Mouse (Mus musculus) kidney, adult 11 months (tissue): Measurements from ENCODE around the gene Gm13694.
"Not testable (repeated sequence)": the region's sequence is repeated elsewhere in the genome, so short reads cannot be mapped to it uniquely, and the experiment has no call there.

Source experiments
- DNase-seq: peaks from one replicate; pipeline ENCODE4 v3.0.0; 2022

Gm13694 gene

GRCm38 (mm10) chr2:83978633-83979032 lies at the start of gene Gm13694:
Gene Gm13694 (plus strand): TSS chr2:83978933.
- DNase-seq = not testable (repeated sequence)

- DNase-seq = no peak
These were observed 49.1 kb upstream of the Gm13694 start for GRCm38 (mm10) chr2:83929478-83930088.

DNA sequence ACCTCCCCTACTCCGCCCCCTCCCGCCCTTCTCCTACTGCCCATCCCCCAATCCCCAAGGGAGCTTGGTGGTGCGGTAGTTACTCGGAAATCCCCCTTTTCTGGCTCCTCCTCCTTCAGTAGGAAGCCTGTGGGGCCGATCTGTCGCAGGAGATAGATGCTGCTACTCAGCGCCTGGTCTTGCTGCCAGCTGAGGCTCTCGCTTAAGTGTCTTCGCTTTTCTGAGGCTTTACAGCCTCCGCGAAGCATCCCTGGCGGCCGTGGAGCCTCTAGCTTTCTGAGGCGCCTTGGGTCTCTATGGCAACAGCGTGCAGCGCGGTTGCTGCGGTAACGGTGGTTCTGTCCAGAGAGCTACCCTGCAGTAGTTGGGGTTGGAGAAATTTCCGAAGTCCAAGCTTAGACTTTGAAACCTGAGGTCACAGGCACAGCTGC lies 37.8 kb upstream of the Gm13694 start, which contains the start of gene Zswim2:
TSS of gene Zswim2 (minus strand) at position 298 of the 431 bp plus-strand sequence.
- DNase-seq = peak; percentile 43

- no peak for DNase-seq
These were observed 37.4 kb upstream of the Gm13694 start for GRCm38 (mm10) chr2:83941378-83941777.

DNA sequence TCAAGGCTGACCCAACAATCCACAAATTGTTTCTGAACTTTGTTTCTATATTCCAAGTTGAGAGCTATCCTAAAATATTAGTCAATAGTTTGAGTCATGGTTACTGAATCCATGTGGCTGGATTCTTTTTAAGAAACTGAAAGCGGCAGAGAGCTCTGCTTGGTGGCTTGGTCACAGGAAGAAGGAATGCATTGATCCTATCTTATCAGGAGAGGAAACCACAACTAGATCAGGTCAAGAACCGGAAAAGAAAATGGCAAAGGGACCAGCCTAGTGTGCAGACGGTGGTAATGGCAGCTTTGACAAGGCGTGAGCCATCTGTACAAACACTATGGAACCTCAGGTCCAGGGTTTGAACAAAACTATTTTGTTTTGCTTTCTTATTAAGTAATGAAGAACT lies 36.9 kb upstream of the Gm13694 start:
- no peak for DNase-seq

GRCm38 (mm10) chr2:83955393-83955792 lies 23.3 kb upstream of the Gm13694 start, which contains the start of gene Gm13698:
Gene Gm13698 (plus strand): TSS chr2:83955693.
- DNase-seq = not testable (repeated sequence)

GRCm38 (mm10) chr2:83961203-83961602 lies 17.5 kb upstream of the Gm13694 start, which contains the start of gene Gm13693:
Gene Gm13693 (plus strand): TSS chr2:83961503.
- not testable (repeated sequence) for DNase-seq

- DNase-seq = not testable (repeated sequence)
These were observed 11.7 kb upstream of the Gm13694 start, which contains the start of gene Gm13695 for GRCm38 (mm10) chr2:83967013-83967412. Gene Gm13695 (plus strand): TSS chr2:83967313.

DNA sequence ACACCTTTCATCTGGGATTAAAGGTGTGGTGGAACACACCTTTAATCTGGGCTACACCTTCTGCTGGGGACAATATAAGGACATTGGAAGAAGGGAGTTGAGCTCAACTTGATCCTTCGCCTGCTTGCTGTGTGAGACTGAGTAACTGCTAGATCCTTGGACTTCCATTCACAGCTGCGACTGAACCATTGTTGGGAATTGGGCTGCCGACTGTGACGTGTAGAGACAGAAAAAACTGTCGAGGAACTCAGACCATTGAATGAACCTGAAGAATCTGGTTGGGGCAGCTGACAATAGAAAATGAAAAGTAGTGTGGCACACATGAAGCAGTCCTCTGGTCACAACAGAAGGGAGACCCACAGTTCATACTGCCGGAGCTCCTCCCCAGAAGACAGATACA lies 5.9 kb upstream of the Gm13694 start, which contains the start of gene Gm13696:
TSS of gene Gm13696 (plus strand) at position 301 of the 400 bp plus-strand sequence.
- not testable (repeated sequence) for DNase-seq

DNA sequence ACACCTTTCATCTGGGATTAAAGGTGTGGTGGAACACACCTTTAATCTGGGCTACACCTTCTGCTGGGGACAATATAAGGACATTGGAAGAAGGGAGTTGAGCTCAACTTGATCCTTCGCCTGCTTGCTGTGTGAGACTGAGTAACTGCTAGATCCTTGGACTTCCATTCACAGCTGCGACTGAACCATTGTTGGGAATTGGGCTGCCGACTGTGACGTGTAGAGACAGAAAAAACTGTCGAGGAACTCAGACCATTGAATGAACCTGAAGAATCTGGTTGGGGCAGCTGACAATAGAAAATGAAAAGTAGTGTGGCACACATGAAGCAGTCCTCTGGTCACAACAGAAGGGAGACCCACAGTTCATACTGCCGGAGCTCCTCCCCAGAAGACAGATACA lies 5.7 kb downstream of the Gm13694 start, which contains the start of gene Gm13697:
TSS of gene Gm13697 (plus strand) at position 301 of the 400 bp plus-strand sequence.
- not testable (repeated sequence) for DNase-seq

- not testable (repeated sequence) for DNase-seq
These were observed 11.5 kb downstream of the Gm13694 start, which contains the start of gene Gm13691 for GRCm38 (mm10) chr2:83990253-83990652. Gene Gm13691 (plus strand): TSS chr2:83990553.

GRCm38 (mm10) chr2:83993639-83994255 lies 15.0 kb downstream of the Gm13694 start:
- not testable (repeated sequence) for DNase-seq

DNA sequence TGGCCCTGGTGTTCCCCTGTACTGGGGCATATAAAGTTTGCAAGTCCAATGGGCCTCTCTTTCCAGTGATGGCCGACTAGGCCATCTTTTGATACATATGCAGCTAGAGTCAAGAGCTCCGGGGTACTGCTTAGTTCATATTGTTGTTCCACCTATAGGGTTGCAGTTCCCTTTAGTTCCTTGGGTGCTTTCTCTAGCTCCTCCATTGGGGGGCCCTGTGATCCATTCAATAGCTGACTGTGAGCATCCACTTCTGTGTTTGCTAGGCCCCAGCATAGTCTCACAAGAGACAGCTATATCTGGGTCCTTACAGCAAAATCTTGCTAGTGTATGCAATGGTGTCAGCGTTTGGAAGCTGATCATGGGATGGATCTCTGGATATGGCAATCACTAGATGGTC lies 15.8 kb downstream of the Gm13694 start:
- DNase-seq = not testable (repeated sequence)

DNA sequence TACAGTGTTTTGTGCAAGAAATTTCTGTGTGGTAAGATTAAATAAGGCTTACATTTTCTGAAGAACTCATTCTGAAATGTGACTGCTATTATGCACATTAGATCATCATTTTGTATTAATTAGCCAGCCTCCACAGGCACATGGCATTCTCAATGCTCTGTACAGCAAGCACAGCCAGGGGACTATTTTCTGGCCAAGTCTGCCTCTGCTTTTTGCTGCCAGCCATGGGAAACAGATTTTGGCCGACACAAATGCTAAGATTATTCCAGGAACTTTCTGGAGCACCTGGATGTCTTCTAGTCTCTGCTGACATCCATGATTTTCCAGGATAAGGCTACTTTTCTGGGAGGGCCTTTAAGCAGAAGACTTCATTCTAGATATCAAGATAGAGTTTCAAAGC lies 30.2 kb downstream of the Gm13694 start:
- no peak for DNase-seq

- DNase-seq = no peak
These were observed 31.1 kb downstream of the Gm13694 start for GRCm38 (mm10) chr2:84009818-84010217.

DNA sequence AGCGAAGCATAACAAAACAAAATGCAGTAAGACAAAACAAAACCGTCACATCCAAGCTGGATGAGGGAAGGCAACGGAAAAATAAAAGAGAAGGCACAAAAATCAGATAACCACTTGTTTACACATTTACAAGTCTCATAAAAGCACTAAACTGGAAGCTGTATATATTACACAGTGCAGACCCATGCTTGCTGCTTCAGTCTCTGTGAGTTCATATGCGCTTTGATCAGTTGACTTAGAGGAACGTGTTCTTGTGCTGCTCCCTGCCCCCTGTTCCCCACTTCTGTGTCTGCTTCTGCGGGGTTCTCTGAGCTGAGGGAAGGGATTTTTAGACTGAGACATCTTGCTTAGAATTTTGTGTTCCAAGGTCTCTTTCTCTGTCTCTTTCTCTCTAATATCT lies 35.8 kb downstream of the Gm13694 start:
- DNase-seq = no peak

- DNase-seq = not testable (repeated sequence)
These were observed 37.6 kb downstream of the Gm13694 start for GRCm38 (mm10) chr2:84016291-84016690.

DNA sequence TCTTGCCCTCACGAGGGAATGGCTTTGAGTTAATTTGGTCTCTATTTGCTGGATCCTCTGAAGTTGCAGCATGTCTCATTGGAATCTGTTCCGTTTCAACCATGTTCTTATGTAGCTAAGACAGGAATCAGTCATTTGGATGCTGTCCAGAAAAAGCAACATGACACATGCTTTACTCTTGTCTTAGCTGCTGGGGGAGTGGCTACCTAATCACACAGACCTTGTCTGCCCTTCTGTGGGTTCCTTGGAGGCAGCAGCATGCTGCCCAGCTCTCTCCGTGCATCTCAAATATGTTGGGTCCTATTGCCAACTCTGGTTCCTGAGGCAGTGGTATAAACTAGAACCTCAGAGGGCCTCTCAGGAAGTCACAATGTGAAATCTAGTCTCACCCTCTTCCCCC lies 39.6 kb downstream of the Gm13694 start:
- DNase-seq = no peak

- peak; percentile 71 for DNase-seq
These were observed 41.0 kb downstream of the Gm13694 start for GRCm38 (mm10) chr2:84019519-84020305.

GRCm38 (mm10) chr2:84021930-84022329 lies 43.2 kb downstream of the Gm13694 start:
- DNase-seq = no peak

DNA sequence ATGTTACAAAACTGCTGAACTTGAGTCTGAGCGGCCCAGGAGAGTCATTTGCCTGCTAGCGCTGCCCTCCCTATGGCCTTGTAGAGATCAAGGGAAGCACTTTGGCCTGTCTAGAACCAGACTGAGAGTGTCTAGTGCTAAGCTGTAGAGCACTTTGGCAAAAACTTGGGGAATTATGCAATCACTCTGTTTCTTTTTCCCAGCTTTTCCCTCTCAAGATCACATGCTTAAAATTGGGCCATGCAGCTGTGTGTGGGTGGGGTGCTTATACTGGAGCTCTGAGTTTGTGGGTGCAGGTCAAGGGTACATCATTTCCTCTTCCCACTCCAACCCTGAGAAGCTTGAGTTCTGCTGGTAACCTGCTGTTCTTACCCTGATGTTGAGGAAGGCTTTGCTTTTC lies 44.2 kb downstream of the Gm13694 start:
- peak; percentile 10 for DNase-seq

- no peak for DNase-seq
These were observed 44.6 kb downstream of the Gm13694 start for GRCm38 (mm10) chr2:84023319-84023718.

- no peak for DNase-seq
These were observed 46.5 kb downstream of the Gm13694 start for GRCm38 (mm10) chr2:84025217-84025616.
